Mouse (Mus musculus): ENCODE results near the gene Insr. TPM values are rescaled to one million over a fixed set of nuclear protein-coding genes. Genes with fewer than 3 reads are reported as not detected.
A peak's percentile ranks its signal among the peaks of the same experiment; 100 is the strongest.
"Not testable (repeated sequence)": the region's sequence is repeated elsewhere in the genome, so short reads cannot be mapped to it uniquely, and the experiment has no call there.

The Insr gene
- polyA plus RNA-seq, 1 experiment from 2014 or later: 48.6 TPM

DNA sequence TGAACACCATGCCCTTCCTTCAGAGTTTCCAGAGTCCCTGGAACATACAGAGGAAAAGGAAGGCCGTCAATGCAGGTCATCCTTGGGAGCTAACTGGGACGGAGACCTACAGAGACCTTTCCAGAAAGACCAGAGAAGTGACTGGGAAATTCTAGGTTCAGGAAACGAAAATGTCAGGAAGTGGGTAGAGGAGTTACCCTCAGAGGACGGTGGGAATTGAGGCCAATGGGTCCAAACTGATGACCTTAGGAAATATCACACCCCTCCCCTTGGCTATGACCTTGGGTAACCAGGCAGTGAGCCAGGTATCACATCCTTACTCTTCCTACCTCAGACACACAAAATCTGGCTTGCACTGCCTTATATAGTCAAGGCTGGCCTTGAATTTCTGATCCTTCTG lies 32.1 kb upstream of the Insr start:
- H3K27me3 ChIP-seq (ENCODE audit: control insufficient read depth, insufficient read depth, low read depth, low read length): no peaks in the 10 kb centered on the region
- no peak overlapping the region for H3K9ac ChIP-seq (ENCODE audit: low read depth, low read length)
- H3K36me3 ChIP-seq (ENCODE audit: control insufficient read depth, insufficient read depth, low read length): no peaks in the 10 kb centered on the region
- no peaks in the 10 kb centered on the region for H3K4me1 ChIP-seq (ENCODE audit: control insufficient read depth, insufficient read depth, low read length)
- H3K9me3 ChIP-seq (replicated peaks; ENCODE audit: control insufficient read depth, low read length, poor library complexity, severe bottlenecking): no peaks in the 10 kb centered on the region
- H3K4me2 ChIP-seq (ENCODE audit: low read length): no peak overlapping the region
- 73% methylated on average over 4 of the region's 4 CpGs for WGBS
- H3K27ac ChIP-seq (ENCODE audit: low read length): no peak overlapping the region
- no peak overlapping the region for H3K4me3 ChIP-seq (ENCODE audit: low read depth, low read length)
- no peak for ATAC-seq

DNA sequence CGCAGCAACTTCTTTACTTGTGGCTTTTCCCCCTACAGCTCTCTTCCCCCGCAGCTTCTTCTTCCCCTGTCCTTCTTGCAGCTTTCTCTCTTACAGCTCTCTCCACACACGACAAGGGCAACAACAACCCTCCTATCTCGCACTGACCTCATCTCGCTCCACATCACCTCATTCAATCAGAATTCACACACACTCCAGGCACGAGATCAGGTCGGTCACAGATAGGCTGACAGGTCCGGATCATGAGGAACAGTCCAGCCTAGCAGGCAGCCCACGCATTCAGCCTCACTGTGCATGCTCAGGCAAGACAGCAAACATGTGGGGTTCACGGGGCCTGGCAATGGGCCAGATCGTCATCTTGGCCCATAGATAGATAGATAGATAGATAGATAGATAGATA lies 30.2 kb upstream of the Insr start:
- H3K27me3 ChIP-seq (ENCODE audit: control insufficient read depth, insufficient read depth, low read depth, low read length): no peaks in the 10 kb centered on the region
- H3K36me3 ChIP-seq (ENCODE audit: control insufficient read depth, insufficient read depth, low read length): no peaks in the 10 kb centered on the region
- no peaks in the 10 kb centered on the region for H3K4me1 ChIP-seq (ENCODE audit: control insufficient read depth, insufficient read depth, low read length)
- H3K9ac ChIP-seq (ENCODE audit: low read depth, low read length): no peak overlapping the region
- 89% methylated on average over 11 of the region's 11 CpGs for WGBS
- no peak overlapping the region for H3K4me3 ChIP-seq (ENCODE audit: low read depth, low read length)
- H3K9me3 ChIP-seq (replicated peaks; ENCODE audit: control insufficient read depth, low read length, poor library complexity, severe bottlenecking): 0 out of 2 replicates have a peak, but pooled peaks cover 2% of the 10 kb centered on the region
- no peak overlapping the region for H3K27ac ChIP-seq (ENCODE audit: low read length)
- ATAC-seq: no peak
- no peak overlapping the region for H3K4me2 ChIP-seq (ENCODE audit: low read length)

DNA sequence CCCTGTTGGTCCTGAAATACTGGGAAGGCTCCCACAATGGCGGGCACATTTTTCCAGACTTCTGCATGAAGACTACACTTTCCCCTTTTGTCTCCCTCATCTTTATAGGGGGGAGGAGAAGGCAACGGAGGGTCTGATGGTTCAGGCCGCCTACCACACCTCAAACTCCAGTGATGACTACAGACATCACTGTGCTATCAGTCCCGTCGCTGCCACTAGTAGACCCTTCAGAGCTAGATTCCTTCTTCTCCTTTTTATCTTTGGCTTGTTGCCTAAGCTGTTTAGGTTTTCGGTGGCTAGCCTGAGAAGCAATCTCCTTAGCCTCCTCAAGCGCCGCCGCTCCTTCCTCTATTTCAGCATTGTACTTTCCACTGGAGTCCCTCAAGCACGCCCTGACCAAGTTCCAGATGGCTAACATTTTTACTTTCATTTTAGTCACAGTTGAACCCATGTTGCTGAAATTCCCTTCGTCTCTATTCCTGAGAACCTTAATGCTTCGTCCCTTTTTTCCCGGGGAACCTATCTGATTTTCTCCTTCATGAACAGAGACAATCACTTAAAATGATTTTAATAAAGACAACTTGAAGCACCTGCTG lies 28.9 kb upstream of the Insr start:
- not testable (repeated sequence) for H3K9me3 ChIP-seq (replicated peaks; ENCODE audit: control insufficient read depth, low read length, poor library complexity, severe bottlenecking)
- WGBS: 92% methylated on average over 13 of the region's 13 CpGs

DNA sequence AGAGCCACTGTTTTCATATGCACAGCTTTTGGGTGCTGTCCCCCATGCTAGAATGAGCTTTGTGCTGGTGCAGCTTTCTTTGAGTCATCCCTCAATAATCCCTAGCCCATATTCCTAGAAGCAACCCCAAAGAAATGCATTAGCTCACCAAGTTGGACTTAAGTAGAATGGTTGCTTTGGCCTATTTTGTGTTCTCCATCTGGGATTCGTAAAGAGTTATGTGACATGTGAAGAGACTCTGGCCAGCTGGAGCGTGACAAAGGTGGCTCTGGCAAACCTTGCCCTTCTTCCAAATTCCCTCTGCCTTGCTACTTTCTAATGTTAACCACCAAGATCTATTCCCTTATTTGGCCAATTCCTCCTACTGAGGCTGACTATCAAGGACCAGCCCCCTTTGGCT lies 22.7 kb upstream of the Insr start:
- no peak overlapping the region for H3K4me2 ChIP-seq (ENCODE audit: low read length)
- H3K36me3 ChIP-seq (ENCODE audit: control insufficient read depth, insufficient read depth, low read length): no peaks in the 10 kb centered on the region
- H3K9ac ChIP-seq (ENCODE audit: low read depth, low read length): no peak overlapping the region
- ATAC-seq: no peak
- H3K27ac ChIP-seq (ENCODE audit: low read length): no peak overlapping the region
- no peaks in the 10 kb centered on the region for H3K27me3 ChIP-seq (ENCODE audit: control insufficient read depth, insufficient read depth, low read depth, low read length)
- no peak overlapping the region for H3K4me3 ChIP-seq (ENCODE audit: low read depth, low read length)
- 82% methylated on average over 2 of the region's 2 CpGs for WGBS
- no peaks in the 10 kb centered on the region for H3K4me1 ChIP-seq (ENCODE audit: control insufficient read depth, insufficient read depth, low read length)
- H3K9me3 ChIP-seq (replicated peaks; ENCODE audit: control insufficient read depth, low read length, poor library complexity, severe bottlenecking): 0 out of 2 replicates have a peak, but pooled peaks cover 2% of the 10 kb centered on the region

More for the DNA sequence above, 28.9 kb upstream of the Insr start:
- not testable (repeated sequence) for ATAC-seq; H3K4me1 ChIP-seq (ENCODE audit: control insufficient read depth, insufficient read depth, low read length); H3K27me3 ChIP-seq (ENCODE audit: control insufficient read depth, insufficient read depth, low read depth, low read length); H3K9ac ChIP-seq (ENCODE audit: low read depth, low read length); H3K27ac ChIP-seq (ENCODE audit: low read length); H3K4me2 ChIP-seq (ENCODE audit: low read length); H3K4me3 ChIP-seq (ENCODE audit: low read depth, low read length); H3K36me3 ChIP-seq (ENCODE audit: control insufficient read depth, insufficient read depth, low read length)

DNA sequence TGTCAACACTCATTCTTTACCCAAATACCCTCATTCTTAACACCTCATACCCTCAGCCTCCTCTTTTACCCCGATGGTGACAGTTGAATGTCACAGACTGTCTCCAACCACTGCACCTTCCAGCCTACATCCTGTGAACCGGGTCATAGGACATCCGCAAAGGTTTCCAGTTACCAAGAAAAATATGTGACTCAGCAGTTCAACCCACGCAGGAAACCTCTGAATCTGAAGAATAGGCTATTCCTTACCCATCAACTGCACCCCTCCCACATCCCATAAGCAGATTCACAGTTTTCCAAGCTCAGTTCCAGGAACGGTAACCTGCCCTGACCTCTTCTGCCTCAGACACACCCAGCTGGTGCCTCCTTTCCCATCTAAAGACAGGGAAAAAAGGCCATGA lies 19.9 kb upstream of the Insr start:
- no peaks in the 10 kb centered on the region for H3K36me3 ChIP-seq (ENCODE audit: control insufficient read depth, insufficient read depth, low read length)
- H3K27ac ChIP-seq (ENCODE audit: low read length): no peak overlapping the region
- ATAC-seq: no peak
- no peaks in the 10 kb centered on the region for H3K9me3 ChIP-seq (replicated peaks; ENCODE audit: control insufficient read depth, low read length, poor library complexity, severe bottlenecking)
- no peak overlapping the region for H3K4me2 ChIP-seq (ENCODE audit: low read length)
- no peaks in the 10 kb centered on the region for H3K27me3 ChIP-seq (ENCODE audit: control insufficient read depth, insufficient read depth, low read depth, low read length)
- H3K4me1 ChIP-seq (ENCODE audit: control insufficient read depth, insufficient read depth, low read length): no peaks in the 10 kb centered on the region
- no peak overlapping the region for H3K9ac ChIP-seq (ENCODE audit: low read depth, low read length)
- no peak overlapping the region for H3K4me3 ChIP-seq (ENCODE audit: low read depth, low read length)
- whole genome bisulfite sequencing: 84% methylated on average over 5 of the region's 5 CpGs

DNA sequence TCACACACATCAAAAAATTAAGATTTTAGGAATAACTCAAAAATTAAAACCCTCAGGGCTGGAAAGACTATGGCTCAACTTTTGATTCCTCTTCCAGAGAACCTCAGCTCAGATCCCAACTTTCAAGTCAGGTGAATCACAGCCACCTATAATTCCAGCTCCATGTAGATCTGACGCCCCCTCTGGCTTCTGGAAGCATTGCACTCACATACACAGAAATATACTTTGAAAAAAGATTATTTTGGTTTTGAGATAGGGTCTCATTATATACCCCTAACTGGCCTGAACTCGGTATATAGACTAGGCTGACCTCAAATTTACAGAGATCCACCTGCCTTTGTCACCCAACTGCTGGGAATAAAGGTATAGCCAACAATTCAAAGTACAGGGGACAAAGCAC lies 6.4 kb upstream of the Insr start:
- no peaks in the 10 kb centered on the region for H3K4me1 ChIP-seq (ENCODE audit: control insufficient read depth, insufficient read depth, low read length)

DNA sequence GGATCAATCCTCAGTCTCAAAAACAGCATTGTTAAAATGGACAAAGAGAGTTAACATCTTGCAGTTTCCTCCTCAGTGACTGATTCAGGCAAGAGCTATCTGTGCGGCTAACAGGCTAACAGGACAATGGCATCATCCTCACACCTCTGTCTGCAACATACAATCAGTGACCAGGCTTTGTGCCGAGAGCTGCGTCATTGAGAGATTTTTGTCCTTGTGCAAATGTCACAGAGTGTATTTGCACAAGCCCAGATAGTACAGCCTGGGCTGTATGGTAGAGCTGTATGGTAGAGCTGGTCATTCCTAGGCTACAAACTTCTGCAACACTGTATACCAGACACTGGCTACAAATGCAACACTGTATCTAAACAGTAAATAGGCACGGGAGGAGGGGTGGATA lies 5.2 kb upstream of the Insr start:
- 78% methylated on average over 4 of the region's 4 CpGs for WGBS
- Histone ChIP-seq H3K27ac (ENCODE audit: low read length) (no peak overlapping the region), H3K27me3 (ENCODE audit: control insufficient read depth, insufficient read depth, low read depth, low read length) (no peaks in the 10 kb centered on the region)

More for the DNA sequence above, 6.4 kb upstream of the Insr start:
- Histone ChIP-seq H3K4me3 (ENCODE audit: low read depth, low read length) (no peak overlapping the region), H3K4me2 (ENCODE audit: low read length) (no peak overlapping the region), H3K27me3 (ENCODE audit: control insufficient read depth, insufficient read depth, low read depth, low read length) (no peaks in the 10 kb centered on the region), H3K9me3 (replicated peaks; ENCODE audit: control insufficient read depth, low read length, poor library complexity, severe bottlenecking) (no peaks in the 10 kb centered on the region), H3K9ac (ENCODE audit: low read depth, low read length) (no peak overlapping the region), H3K27ac (ENCODE audit: low read length) (no peak overlapping the region), H3K36me3 (ENCODE audit: control insufficient read depth, insufficient read depth, low read length) (no peaks in the 10 kb centered on the region)
- no peak for ATAC-seq
- WGBS: 33% methylated on average over 2 of the region's 2 CpGs

DNA sequence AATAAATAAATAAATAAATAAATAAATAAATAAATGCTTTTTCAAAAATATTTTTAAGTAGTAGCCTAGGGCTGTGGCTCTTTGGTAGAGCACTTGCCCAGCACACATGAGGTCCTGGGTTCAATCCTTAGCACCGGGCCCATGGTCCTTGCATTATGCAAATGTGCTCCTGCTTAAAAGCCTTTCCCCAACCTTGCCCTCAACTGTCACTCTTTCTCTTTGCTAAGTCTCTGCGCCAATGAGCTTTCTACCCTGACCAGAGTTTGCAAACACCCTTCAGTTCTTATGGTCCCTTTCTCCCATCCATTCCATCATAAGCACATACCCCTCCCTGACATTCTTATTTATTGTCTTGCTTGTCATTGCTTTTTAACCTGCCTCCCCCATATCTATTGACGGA lies 1.9 kb upstream of the Insr start:
- Histone ChIP-seq H3K27ac (ENCODE audit: low read length) (no peak overlapping the region), H3K4me3 (ENCODE audit: low read depth, low read length) (no peak overlapping the region), H3K9ac (ENCODE audit: low read depth, low read length) (no peak overlapping the region), H3K9me3 (replicated peaks; ENCODE audit: control insufficient read depth, low read length, poor library complexity, severe bottlenecking) (no peaks in the 10 kb centered on the region), H3K36me3 (ENCODE audit: control insufficient read depth, insufficient read depth, low read length) (no peaks in the 10 kb centered on the region), H3K4me1 (ENCODE audit: control insufficient read depth, insufficient read depth, low read length) (peaks cover 21% of the 10 kb centered on the region), H3K27me3 (ENCODE audit: control insufficient read depth, insufficient read depth, low read depth, low read length) (no peaks in the 10 kb centered on the region), H3K4me2 (ENCODE audit: low read length) (no peak overlapping the region)
- WGBS: 91% methylated on average over 3 of the region's 3 CpGs
- ATAC-seq: no peak

More for the DNA sequence above, 5.2 kb upstream of the Insr start:
- no peak for ATAC-seq
- no peaks in the 10 kb centered on the region for H3K9me3 ChIP-seq (replicated peaks; ENCODE audit: control insufficient read depth, low read length, poor library complexity, severe bottlenecking)
- no peak overlapping the region for H3K4me2 ChIP-seq (ENCODE audit: low read length)
- H3K36me3 ChIP-seq (ENCODE audit: control insufficient read depth, insufficient read depth, low read length): no peaks in the 10 kb centered on the region
- H3K4me3 ChIP-seq (ENCODE audit: low read depth, low read length): no peak overlapping the region
- no peak overlapping the region for H3K9ac ChIP-seq (ENCODE audit: low read depth, low read length)
- peaks cover 7% of the 10 kb centered on the region for H3K4me1 ChIP-seq (ENCODE audit: control insufficient read depth, insufficient read depth, low read length)

DNA sequence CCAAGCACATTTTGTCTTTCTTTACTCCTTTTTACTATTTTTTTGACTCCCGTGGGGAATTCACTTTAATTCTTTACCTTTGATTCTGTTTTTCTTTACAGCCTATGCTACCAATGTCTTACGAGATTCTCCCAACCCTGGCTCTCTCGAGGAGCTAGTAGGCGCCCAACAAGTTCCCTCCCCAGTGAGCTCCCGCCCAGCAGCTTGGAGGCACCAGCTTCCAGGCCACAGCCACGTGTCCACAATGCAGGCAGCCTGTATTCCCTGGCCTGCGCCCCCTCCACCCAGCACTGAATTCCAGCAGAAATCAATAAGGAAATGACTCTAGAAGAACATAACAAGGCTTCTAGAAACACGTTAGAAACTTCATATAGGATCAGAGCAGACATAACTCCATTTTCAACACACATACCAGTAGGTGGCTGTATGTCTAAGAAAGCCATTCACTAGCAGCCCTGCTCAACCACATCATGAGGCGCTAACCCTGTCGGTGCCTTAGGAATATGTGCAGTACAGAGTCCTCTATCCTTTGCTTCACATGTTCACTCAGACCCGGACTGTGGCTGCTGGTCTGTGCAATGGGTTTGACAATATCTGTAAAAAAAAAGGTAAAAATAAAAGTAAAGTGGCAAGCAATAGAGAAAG lies 971 bp upstream of the Insr start:
- Histone ChIP-seq H3K4me2 (ENCODE audit: low read length) (peak overlapping the region; percentile 85), H3K27me3 (ENCODE audit: control insufficient read depth, insufficient read depth, low read depth, low read length) (no peaks in the 10 kb centered on the region), H3K4me1 (ENCODE audit: control insufficient read depth, insufficient read depth, low read length) (peaks cover 26% of the 10 kb centered on the region), H3K27ac (ENCODE audit: low read length) (no peak overlapping the region), H3K9me3 (replicated peaks; ENCODE audit: control insufficient read depth, low read length, poor library complexity, severe bottlenecking) (no peaks in the 10 kb centered on the region), H3K9ac (ENCODE audit: low read depth, low read length) (no peak overlapping the region), H3K36me3 (ENCODE audit: control insufficient read depth, insufficient read depth, low read length) (no peaks in the 10 kb centered on the region), H3K4me3 (ENCODE audit: low read depth, low read length) (peak overlapping the region; percentile 92)
- no peak for ATAC-seq
- 32% methylated on average over 11 of the region's 11 CpGs for WGBS
